Mouse (Mus musculus): ENCODE results near the gene Gm3604. TPM values are rescaled to one million over a fixed set of nuclear protein-coding genes. Genes with fewer than 3 reads are reported as not detected.
"Not testable (repeated sequence)": the region's sequence is repeated elsewhere in the genome, so short reads cannot be mapped to it uniquely, and the experiment has no call there.

Gm3604 gene
- 8.1 and 11.5 TPM in 2 replicates for total RNA-seq (2015)
- 4.7 and 6.5 TPM in 2 replicates for total RNA-seq (2017)

DNA sequence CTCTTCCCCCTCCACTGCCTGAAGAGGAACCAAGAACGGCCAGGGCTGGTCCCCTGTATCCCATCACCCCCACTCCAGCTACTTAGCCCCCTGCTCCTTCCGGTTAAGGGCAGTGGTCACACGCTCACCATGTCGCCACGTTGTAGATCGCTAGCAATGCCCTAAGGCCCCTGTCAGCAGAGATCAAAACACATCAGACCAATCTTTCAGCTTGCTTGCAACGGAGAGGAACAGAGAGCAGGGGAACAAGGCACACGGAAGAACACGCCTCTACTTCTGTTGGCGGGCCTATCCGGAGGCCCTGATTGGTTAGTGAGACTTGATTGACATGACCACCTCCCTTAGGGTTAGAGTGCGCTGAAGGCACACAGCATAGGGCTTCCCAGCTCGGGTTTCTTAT, at the start of gene Gm3604:
Gm3604 (minus strand) TSS at position 226 of the 400 bp plus-strand sequence.
- peak; percentile 91 for ATAC-seq (ENCODE audit: poor library complexity, severe bottlenecking)

DNA sequence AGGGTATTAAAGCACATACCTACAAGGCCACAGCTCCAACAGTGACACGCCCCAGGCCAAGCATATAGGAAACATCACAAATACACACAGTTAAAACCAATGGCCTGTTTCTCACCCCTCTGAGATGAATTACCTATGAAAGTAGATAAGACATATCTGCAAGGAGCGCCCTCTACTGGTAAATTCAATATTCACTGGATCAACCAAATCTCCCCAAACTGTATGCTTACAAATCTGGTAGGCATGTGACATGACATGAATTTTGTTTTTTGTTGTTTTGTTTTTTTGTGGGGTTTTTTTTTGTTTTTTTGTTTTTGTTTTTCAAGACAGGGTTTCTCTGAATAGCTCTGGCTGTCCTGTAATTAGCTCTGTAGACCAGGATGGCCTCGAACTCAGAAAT, 16.2 kb upstream of the Gm3604 start:
- not testable (repeated sequence) for ATAC-seq (ENCODE audit: poor library complexity, severe bottlenecking)

- not testable (repeated sequence) for ATAC-seq (ENCODE audit: poor library complexity, severe bottlenecking)
Measured at GRCm38 (mm10) chr13:62390076-62390620, 7.2 kb upstream of the Gm3604 start.

- no peak for ATAC-seq (ENCODE audit: poor library complexity, severe bottlenecking)
Measured at GRCm38 (mm10) chr13:62331786-62332185, 51.2 kb downstream of the Gm3604 start.

DNA sequence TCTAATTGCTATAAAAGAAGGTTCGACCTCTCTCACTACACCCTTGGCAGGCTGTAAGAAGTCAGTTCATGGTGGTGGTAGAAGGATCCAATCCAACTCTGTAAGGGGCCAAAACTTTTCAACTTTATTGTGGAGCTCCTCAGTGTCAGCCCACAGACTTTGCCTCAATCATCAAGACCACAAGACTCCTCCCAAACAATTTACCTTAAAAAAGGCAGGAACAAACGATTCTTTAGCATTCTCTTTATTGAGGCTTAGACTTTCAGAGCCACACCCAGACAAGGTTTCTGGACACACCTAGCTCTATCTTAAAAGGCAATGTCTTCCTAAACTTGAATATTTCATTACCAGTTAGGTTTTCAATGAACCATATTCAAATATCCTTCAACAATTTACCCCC, 51.6 kb downstream of the Gm3604 start:
- no peak for ATAC-seq (ENCODE audit: poor library complexity, severe bottlenecking)

Other genes with a start within 250 kb of the Gm3604 start
- gene Gm49359, start 83.7 kb upstream of the Gm3604 start, total RNA-seq (2015), result 14.8 and 15.0 TPM in 2 replicates
- 13.8 and 14.8 TPM in 2 replicates for gene Gm49359, start 83.7 kb upstream of the Gm3604 start, total RNA-seq (2017)
- gene Zfp935, start 175.3 kb upstream of the Gm3604 start, total RNA-seq (2015), result not detected in 2 replicates
- gene Zfp935, start 175.3 kb upstream of the Gm3604 start, total RNA-seq (2017), result not detected in 2 replicates
- gene Zfp934, start 188.0 kb upstream of the Gm3604 start, total RNA-seq (2015), result 16.8 and 24.3 TPM in 2 replicates
- gene Zfp934, start 188.0 kb upstream of the Gm3604 start, total RNA-seq (2017), result 2.6 and 7.8 TPM in 2 replicates
- 13.0 and 19.5 TPM in 2 replicates for gene 6720489N17Rik, start 241.0 kb upstream of the Gm3604 start, total RNA-seq (2015)
- 9.6 and 14.9 TPM in 2 replicates for gene 6720489N17Rik, start 241.0 kb upstream of the Gm3604 start, total RNA-seq (2017)